Mouse (Mus musculus): ENCODE data around the gene Zfp526. TPM values are rescaled to one million over a fixed set of nuclear protein-coding genes. Genes with fewer than 3 reads are reported as not detected.

Zfp526 gene
- polyA plus RNA-seq, 1 experiment from 2014 or later, result 1.9 TPM

GRCm38 (mm10) chr7:25205355-25206093, 15.7 kb upstream of the Zfp526 start:
- H3K4me3 ChIP-seq (ENCODE audit: low read depth, low read length), result peak overlapping the region; percentile 27; the same call in 1 of the 2 replicates
- WGBS (ENCODE audit: insufficient replicate concordance), result 38% methylated on average over 16 of the region's 16 CpGs
- peak overlapping the region; percentile 4 for H3K4me2 ChIP-seq (ENCODE audit: low read depth, low read length)
- H3K9me3 ChIP-seq (replicated peaks; ENCODE audit: control insufficient read depth, low read length), result no peaks in the 10 kb centered on the region
- peaks cover 56% of the 10 kb centered on the region for H3K4me1 ChIP-seq (ENCODE audit: control insufficient read depth, low read depth, low read length)
- peaks cover 92% of the 10 kb centered on the region for H3K36me3 ChIP-seq (ENCODE audit: control insufficient read depth, insufficient read depth)
- peak overlapping the region; percentile 49 for H3K9ac ChIP-seq (ENCODE audit: low read depth, low read length)
- peak; percentile 12; the same call in 1 of the 2 replicates for ATAC-seq (ENCODE audit: low read depth)
- H3K27ac ChIP-seq (ENCODE audit: low read length), result peak overlapping the region; percentile 74
- no peaks in the 10 kb centered on the region for H3K27me3 ChIP-seq (ENCODE audit: control insufficient read depth, insufficient read depth, low read depth, low read length)

GRCm38 (mm10) chr7:25206094-25206830, 15.0 kb upstream of the Zfp526 start:
- ATAC-seq (ENCODE audit: low read depth), result no peak
- 77% methylated on average over 16 of the region's 16 CpGs for WGBS (ENCODE audit: insufficient replicate concordance)
- H3K9me3 ChIP-seq (replicated peaks; ENCODE audit: control insufficient read depth, low read length), result no peaks in the 10 kb centered on the region
- peaks cover 96% of the 10 kb centered on the region for H3K36me3 ChIP-seq (ENCODE audit: control insufficient read depth, insufficient read depth)
- H3K4me1 ChIP-seq (ENCODE audit: control insufficient read depth, low read depth, low read length), result peaks cover 61% of the 10 kb centered on the region
- H3K4me3 ChIP-seq (ENCODE audit: low read depth, low read length), result no peak overlapping the region
- 0 out of 2 replicates have a peak overlapping the region, but pooled peaks have one; percentile 4 for H3K4me2 ChIP-seq (ENCODE audit: low read depth, low read length)
- H3K27me3 ChIP-seq (ENCODE audit: control insufficient read depth, insufficient read depth, low read depth, low read length), result no peaks in the 10 kb centered on the region
- no peak overlapping the region for H3K9ac ChIP-seq (ENCODE audit: low read depth, low read length)
- H3K27ac ChIP-seq (ENCODE audit: low read length), result peak overlapping the region; percentile 42

GRCm38 (mm10) chr7:25209161-25209622, 12.0 kb upstream of the Zfp526 start:
- peaks cover 66% of the 10 kb centered on the region for H3K4me1 ChIP-seq (ENCODE audit: control insufficient read depth, low read depth, low read length)
- H3K36me3 ChIP-seq (ENCODE audit: control insufficient read depth, insufficient read depth), result peaks cover 91% of the 10 kb centered on the region

GRCm38 (mm10) chr7:25210482-25210881, 10.7 kb upstream of the Zfp526 start:
- Histone ChIP-seq H3K9me3 (replicated peaks; ENCODE audit: control insufficient read depth, low read length) (no peaks in the 10 kb centered on the region), H3K27me3 (ENCODE audit: control insufficient read depth, insufficient read depth, low read depth, low read length) (no peaks in the 10 kb centered on the region), H3K4me3 (ENCODE audit: low read depth, low read length) (peak overlapping the region; percentile 52; the same call in 1 of the 2 replicates), H3K27ac (ENCODE audit: low read length) (peak overlapping the region; percentile 95; the same call in 1 of the 2 replicates), H3K4me2 (ENCODE audit: low read depth, low read length) (peak overlapping the region; percentile 71; the same call in 1 of the 2 replicates), H3K9ac (ENCODE audit: low read depth, low read length) (no peak overlapping the region), H3K4me1 (ENCODE audit: control insufficient read depth, low read depth, low read length) (peaks cover 61% of the 10 kb centered on the region), H3K36me3 (ENCODE audit: control insufficient read depth, insufficient read depth) (peaks cover 89% of the 10 kb centered on the region)
- whole genome bisulfite sequencing (ENCODE audit: insufficient replicate concordance), result 91% methylated on average over 4 of the region's 4 CpGs
- ATAC-seq (ENCODE audit: low read depth), result no peak

More at GRCm38 (mm10) chr7:25209161-25209622, 12.0 kb upstream of the Zfp526 start:
- no peaks in the 10 kb centered on the region for H3K9me3 ChIP-seq (replicated peaks; ENCODE audit: control insufficient read depth, low read length)
- H3K4me2 ChIP-seq (ENCODE audit: low read depth, low read length), result peak overlapping the region; percentile 71
- peak overlapping the region; percentile 65 for H3K9ac ChIP-seq (ENCODE audit: low read depth, low read length)
- H3K27ac ChIP-seq (ENCODE audit: low read length), result peak overlapping the region; percentile 95
- H3K4me3 ChIP-seq (ENCODE audit: low read depth, low read length), result peak overlapping the region; percentile 52
- peak; percentile 82 for ATAC-seq (ENCODE audit: low read depth)
- no peaks in the 10 kb centered on the region for H3K27me3 ChIP-seq (ENCODE audit: control insufficient read depth, insufficient read depth, low read depth, low read length)
- 51% methylated on average over 3 of the region's 3 CpGs for WGBS (ENCODE audit: insufficient replicate concordance)

- Histone ChIP-seq H3K27ac (ENCODE audit: low read length) (no peak overlapping the region), H3K4me2 (ENCODE audit: low read depth, low read length) (no peak overlapping the region), H3K9ac (ENCODE audit: low read depth, low read length) (no peak overlapping the region), H3K4me1 (ENCODE audit: control insufficient read depth, low read depth, low read length) (peaks cover 48% of the 10 kb centered on the region), H3K4me3 (ENCODE audit: low read depth, low read length) (no peak overlapping the region), H3K9me3 (replicated peaks; ENCODE audit: control insufficient read depth, low read length) (no peaks in the 10 kb centered on the region), H3K27me3 (ENCODE audit: control insufficient read depth, insufficient read depth, low read depth, low read length) (no peaks in the 10 kb centered on the region), H3K36me3 (ENCODE audit: control insufficient read depth, insufficient read depth) (peaks cover 79% of the 10 kb centered on the region)
- WGBS (ENCODE audit: insufficient replicate concordance), result 25% methylated on average over 3 of the region's 3 CpGs
- no peak for ATAC-seq (ENCODE audit: low read depth)
These were observed 8.1 kb upstream of the Zfp526 start for GRCm38 (mm10) chr7:25213099-25213498.

GRCm38 (mm10) chr7:25214172-25214571, 7.1 kb upstream of the Zfp526 start:
- Histone ChIP-seq H3K9me3 (replicated peaks; ENCODE audit: control insufficient read depth, low read length) (no peaks in the 10 kb centered on the region), H3K27ac (ENCODE audit: low read length) (no peak overlapping the region), H3K9ac (ENCODE audit: low read depth, low read length) (no peak overlapping the region), H3K4me3 (ENCODE audit: low read depth, low read length) (no peak overlapping the region), H3K4me1 (ENCODE audit: control insufficient read depth, low read depth, low read length) (peaks cover 42% of the 10 kb centered on the region), H3K27me3 (ENCODE audit: control insufficient read depth, insufficient read depth, low read depth, low read length) (no peaks in the 10 kb centered on the region), H3K36me3 (ENCODE audit: control insufficient read depth, insufficient read depth) (peaks cover 69% of the 10 kb centered on the region), H3K4me2 (ENCODE audit: low read depth, low read length) (no peak overlapping the region)
- WGBS (ENCODE audit: insufficient replicate concordance), result 90% methylated on average over 2 of the region's 2 CpGs
- ATAC-seq (ENCODE audit: low read depth), result no peak

DNA sequence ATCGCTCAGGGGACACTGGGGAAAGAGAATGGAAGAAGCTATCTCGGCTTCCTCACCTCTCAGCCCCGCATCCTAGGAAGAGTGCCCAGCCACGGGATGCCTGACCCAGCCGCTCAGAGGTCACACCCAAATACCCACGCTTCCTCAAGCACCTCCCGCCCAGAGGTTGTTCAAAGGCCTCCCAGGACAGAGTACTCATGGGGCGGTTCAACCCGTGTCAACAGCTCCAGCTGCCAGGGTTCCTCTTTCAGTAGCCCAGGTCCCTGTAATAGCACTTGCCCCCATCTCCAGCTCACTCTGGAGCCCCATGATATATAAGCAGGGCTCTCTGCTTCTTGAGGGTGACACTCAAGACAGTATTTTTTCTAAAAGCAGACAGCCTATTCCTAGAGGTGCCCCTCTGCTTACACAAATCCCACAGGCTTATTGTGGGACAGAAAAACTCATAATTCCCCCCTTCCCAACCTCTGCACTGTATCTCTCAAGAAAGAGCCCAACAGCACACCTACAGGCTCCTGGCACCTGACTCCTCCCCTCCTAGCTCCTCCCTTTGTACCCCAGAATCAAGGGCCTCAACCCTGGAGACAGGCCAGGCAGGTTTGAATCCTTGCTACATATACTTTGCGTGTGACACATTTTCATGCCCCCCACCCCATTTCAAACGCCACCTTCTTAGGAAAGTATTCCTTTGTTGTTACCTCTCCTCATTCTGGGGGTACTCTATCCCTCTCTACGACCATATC, 3.4 kb upstream of the Zfp526 start:
- 47% methylated on average over 12 of the region's 12 CpGs for WGBS (ENCODE audit: insufficient replicate concordance)
- H3K9ac ChIP-seq (ENCODE audit: low read depth, low read length), result peak overlapping the region; percentile 91
- H3K27ac ChIP-seq (ENCODE audit: low read length), result peak overlapping the region; percentile 98
- peak overlapping the region; percentile 91 for H3K4me2 ChIP-seq (ENCODE audit: low read depth, low read length)
- H3K9me3 ChIP-seq (replicated peaks; ENCODE audit: control insufficient read depth, low read length), result no peaks in the 10 kb centered on the region
- no peaks in the 10 kb centered on the region for H3K27me3 ChIP-seq (ENCODE audit: control insufficient read depth, insufficient read depth, low read depth, low read length)
- ATAC-seq (ENCODE audit: low read depth), result no peak
- H3K4me1 ChIP-seq (ENCODE audit: control insufficient read depth, low read depth, low read length), result peaks cover 45% of the 10 kb centered on the region
- H3K36me3 ChIP-seq (ENCODE audit: control insufficient read depth, insufficient read depth), result peaks cover 35% of the 10 kb centered on the region
- peak overlapping the region; percentile 98 for H3K4me3 ChIP-seq (ENCODE audit: low read depth, low read length)

GRCm38 (mm10) chr7:25218705-25219415, 2.4 kb upstream of the Zfp526 start:
- H3K27me3 ChIP-seq (ENCODE audit: control insufficient read depth, insufficient read depth, low read depth, low read length), result no peaks in the 10 kb centered on the region
- no peaks in the 10 kb centered on the region for H3K9me3 ChIP-seq (replicated peaks; ENCODE audit: control insufficient read depth, low read length)
- peak overlapping the region; percentile 91 for H3K4me2 ChIP-seq (ENCODE audit: low read depth, low read length)
- peak; percentile 9 for ATAC-seq (ENCODE audit: low read depth)
- H3K4me1 ChIP-seq (ENCODE audit: control insufficient read depth, low read depth, low read length), result peaks cover 53% of the 10 kb centered on the region
- H3K4me3 ChIP-seq (ENCODE audit: low read depth, low read length), result peak overlapping the region; percentile 98
- H3K9ac ChIP-seq (ENCODE audit: low read depth, low read length), result peak overlapping the region; percentile 91
- peak overlapping the region; percentile 98 for H3K27ac ChIP-seq (ENCODE audit: low read length)
- WGBS (ENCODE audit: insufficient replicate concordance), result under 1% methylated on average over 53 of the region's 53 CpGs
- H3K36me3 ChIP-seq (ENCODE audit: control insufficient read depth, insufficient read depth), result peaks cover 32% of the 10 kb centered on the region

Measured in liver, embryonic 16.5 days (tissue).